ENCODE assay signal across 26 mouse cellular contexts in genomic region chr11:58930254-58930653, GRCm38 (mm10). TPM values are rescaled to one million over a fixed set of nuclear protein-coding genes. Genes with fewer than 3 reads are reported as not detected.
DNase-seq lines count a peak whose midpoint lies in the region; ATAC-seq and TF ChIP-seq lines count a peak whose summit lies in the region.
"Had no signal": no experiment of that assay in that cellular context is flagged by ENCODE, and none has a peak within 500 bp of the region (broad histone marks: within the 10 kb centered on the region; RNA-seq: fewer than 3 reads in every experiment).

No protein-coding gene starts in this region.

- no peak for TF ChIP-seq EP300 in stomach, postnatal 0 days (optimal IDR thresholded peaks at IDR 0.05)

- peaks cover 56% of the 10 kb centered on the region for H3K4me1 ChIP-seq in liver, embryonic 12.5 days
- H3K4me1 ChIP-seq in liver, embryonic 16.5 days (ENCODE audit: control insufficient read depth, low read depth, low read length), result peaks cover 37% of the 10 kb centered on the region
- no peaks in the 10 kb centered on the region for H3K4me1 ChIP-seq in stomach, postnatal 0 days (replicated peaks; ENCODE audit: control insufficient read depth, insufficient read depth)

- H3K4me2 ChIP-seq in liver, embryonic 12.5 days, result peak overlapping the region; percentile 16
- H3K4me2 ChIP-seq in liver, embryonic 16.5 days (ENCODE audit: low read depth, low read length), result no peak overlapping the region; the same call in 1 of the 2 replicates
- no peak overlapping the region for H3K4me2 ChIP-seq in stomach, postnatal 0 days (replicated peaks; ENCODE audit: low read depth)
- H3K4me2 ChIP-seq: embryonic facial prominence, embryonic 15.5 days; forebrain, embryonic 12.5 days; heart, embryonic 11.5 days; heart, embryonic 15.5 days; hindbrain, embryonic 13.5 days had no signal

- no peak for TF ChIP-seq CTCF in stomach, postnatal 0 days (IDR thresholded peaks at IDR 0.05; ENCODE audit: low read depth)

- 0 out of 2 replicates have a peak overlapping the region, but pooled peaks have one; percentile 23 for H3K9ac ChIP-seq in liver, embryonic 12.5 days
- 0 out of 2 replicates have a peak overlapping the region, but pooled peaks have one; percentile 19 for H3K9ac ChIP-seq in liver, embryonic 16.5 days (ENCODE audit: low read depth, low read length)
- H3K9ac ChIP-seq in stomach, postnatal 0 days (ENCODE audit: low read length), result no peak overlapping the region
- H3K9ac ChIP-seq: embryonic facial prominence, embryonic 15.5 days; forebrain, embryonic 12.5 days; heart, embryonic 15.5 days; hindbrain, embryonic 13.5 days had no signal

- no peaks in the 10 kb centered on the region for H3K9me3 ChIP-seq in liver, embryonic 12.5 days (replicated peaks)
- no peaks in the 10 kb centered on the region for H3K9me3 ChIP-seq in liver, embryonic 16.5 days (replicated peaks; ENCODE audit: control insufficient read depth, low read length)
- H3K9me3 ChIP-seq in stomach, postnatal 0 days (ENCODE audit: control insufficient read depth, low read length), result no peaks in the 10 kb centered on the region
- H3K9me3 ChIP-seq: embryonic facial prominence, embryonic 15.5 days; forebrain, embryonic 12.5 days; G1E; heart, embryonic 15.5 days; hindbrain, embryonic 13.5 days had no signal

- H3K4me3 ChIP-seq in liver, embryonic 12.5 days, result no peak overlapping the region
- H3K4me3 ChIP-seq in liver, embryonic 16.5 days (ENCODE audit: low read depth, low read length), result no peak overlapping the region
- H3K4me3 ChIP-seq in stomach, postnatal 0 days (ENCODE audit: low read depth, low read length), result no peak overlapping the region
- H3K4me3 ChIP-seq: embryonic facial prominence, embryonic 15.5 days; forebrain, embryonic 12.5 days; heart, adult 2 months; heart, embryonic 15.5 days; hindbrain, embryonic 13.5 days had no signal

- peaks cover 46% of the 10 kb centered on the region for H3K36me3 ChIP-seq in liver, embryonic 12.5 days
- peaks cover 19% of the 10 kb centered on the region for H3K36me3 ChIP-seq in liver, embryonic 16.5 days (ENCODE audit: control insufficient read depth, insufficient read depth)
- H3K36me3 ChIP-seq in stomach, postnatal 0 days (ENCODE audit: control insufficient read depth, insufficient read depth, low read length), result peaks cover 13% of the 10 kb centered on the region; the same call in 1 of the 2 replicates

- peak; percentile 53 for ATAC-seq in erythroid progenitor cell, adult 5-6 weeks (replicated peaks; ENCODE audit: low FRiP score, poor library complexity, severe bottlenecking)
- ATAC-seq in liver, embryonic 12.5 days, result peak; percentile 68
- peak; percentile 53 for ATAC-seq in liver, embryonic 16.5 days (ENCODE audit: low read depth)
- ATAC-seq in activated CD4-positive, CD25-positive, alpha-beta regulatory T cell, adult 4 months, result no peak
- ATAC-seq in stomach, postnatal 0 days (ENCODE audit: low FRiP score, low TSS enrichment), result no peak
- ATAC-seq: forebrain, embryonic 16.5 days had no signal

- peak; percentile 40 for DNase-seq in c-Kit-positive CD71-positive TER-119-negative erythroid progenitor cells, embryonic 14.5 days (ENCODE audit: low read depth)
- no peak for DNase-seq in natural killer cell, adult 2 months (ENCODE audit: low spot score in 2 of 2)
- DNase-seq in layer of hippocampus, adult 9-10 months (ENCODE audit: low spot score), result no peak
- DNase-seq in stomach, postnatal 0 days (ENCODE audit: low spot score), result no peak
- DNase-seq: adrenal gland, postnatal 25 days; cerebellum, adult 2 months; cerebellum, postnatal 10 days; embryo, embryonic 11 days; gastrocnemius, postnatal 14 days; heart, adult 2 months; heart, postnatal 14 days had no signal

- 24% methylated on average over 3 of the region's 3 CpGs for WGBS in liver, embryonic 12.5 days (ENCODE audit: insufficient replicate concordance)
- WGBS in liver, embryonic 16.5 days (ENCODE audit: insufficient replicate concordance), result 27% methylated on average over 3 of the region's 3 CpGs
- WGBS in stomach, postnatal 0 days, result 84% methylated on average over 3 of the region's 3 CpGs

- peak overlapping the region; percentile 92 for H3K27ac ChIP-seq in liver, embryonic 12.5 days
- H3K27ac ChIP-seq in liver, embryonic 16.5 days (ENCODE audit: low read length), result peak overlapping the region; percentile 63
- no peak overlapping the region for H3K27ac ChIP-seq in stomach, postnatal 0 days (replicated peaks)
- H3K27ac ChIP-seq: embryonic facial prominence, embryonic 15.5 days; forebrain, embryonic 12.5 days; heart, adult 2 months; heart, embryonic 15.5 days; hindbrain, embryonic 13.5 days had no signal

- no peaks in the 10 kb centered on the region for H3K27me3 ChIP-seq in liver, embryonic 12.5 days (replicated peaks)
- H3K27me3 ChIP-seq in liver, embryonic 16.5 days (ENCODE audit: control insufficient read depth, insufficient read depth, low read depth, low read length), result no peaks in the 10 kb centered on the region
- no peaks in the 10 kb centered on the region for H3K27me3 ChIP-seq in stomach, postnatal 0 days (ENCODE audit: control insufficient read depth, insufficient read depth, low read length)
- H3K27me3 ChIP-seq: embryonic facial prominence, embryonic 15.5 days; forebrain, embryonic 12.5 days; heart, embryonic 15.5 days; hindbrain, embryonic 13.5 days had no signal

RNA-seq across cellular contexts. Expression of gene Rnf187, which starts 8.5 kb away (rescaled TPM):
- total RNA-seq in erythroid progenitor cell, adult 5-6 weeks (2015; ENCODE audit: low replicate concordance), result 104 and 109 TPM in 2 replicates
- total RNA-seq in erythroid progenitor cell, adult 5-6 weeks (2017; ENCODE audit: low replicate concordance), result 104 and 117 TPM in 2 replicates
- polyA plus RNA-seq in liver, embryonic 12.5 days (2016; fragmentation: Nextera tagmentation; extraction: Ambion mirVana), result 200 and 207 TPM in 2 replicates
- 74.5 and 81.7 TPM in 2 replicates for polyA plus RNA-seq in liver, embryonic 16.5 days (2015; fragmentation: Nextera tagmentation; extraction: Ambion mirVana)
- 10 to 100 TPM; 11.4 to 17.9 TPM for polyA plus RNA-seq in activated CD4-positive, CD25-positive, alpha-beta regulatory T cell, adult 4 months (2017; shearing (Covaris generic))
- 136 and 140 TPM in 2 replicates for polyA plus RNA-seq in stomach, postnatal 0 days (2015; fragmentation: Nextera tagmentation; extraction: Ambion mirVana)

RNA-seq across cellular contexts. Expression of gene Btnl10, which starts 12.5 kb away (rescaled TPM):
- 407 and 422 TPM in 2 replicates for total RNA-seq in erythroid progenitor cell, adult 5-6 weeks (2015; ENCODE audit: low replicate concordance)
- 484 and 553 TPM in 2 replicates for total RNA-seq in erythroid progenitor cell, adult 5-6 weeks (2017; ENCODE audit: low replicate concordance)
- 9.5 and 10.9 TPM in 2 replicates for polyA plus RNA-seq in liver, embryonic 12.5 days (2016; fragmentation: Nextera tagmentation; extraction: Ambion mirVana)
- polyA plus RNA-seq in liver, embryonic 16.5 days (2015; fragmentation: Nextera tagmentation; extraction: Ambion mirVana), result 14.1 and 14.3 TPM in 2 replicates
- polyA plus RNA-seq in activated CD4-positive, CD25-positive, alpha-beta regulatory T cell, adult 4 months (2017; shearing (Covaris generic)), result not detected
- polyA plus RNA-seq in stomach, postnatal 0 days (2015; fragmentation: Nextera tagmentation; extraction: Ambion mirVana), result 0.04 TPM in 1 of 2 replicates, not detected in the other
- total RNA-seq: adrenal gland, adult 18-20 months; adrenal gland, postnatal 25 days; gastrocnemius, adult 18-20 months; gastrocnemius, postnatal 14 days; heart, adult 2 months; heart, postnatal 14 days had no signal
- polyA plus RNA-seq: cerebellum, adult 2 months; embryonic facial prominence, embryonic 15.5 days; forebrain, embryonic 16.5 days; G1E; heart, embryonic 15.5 days; hindbrain, embryonic 13.5 days had no signal

RNA-seq across cellular contexts. Expression of gene Hist3h2ba, which starts 18.5 kb away (rescaled TPM):
- total RNA-seq in erythroid progenitor cell, adult 5-6 weeks (2015; ENCODE audit: low replicate concordance), result 265 and 290 TPM in 2 replicates
- 136 and 409 TPM in 2 replicates for total RNA-seq in erythroid progenitor cell, adult 5-6 weeks (2017; ENCODE audit: low replicate concordance)
- 5.3 and 5.7 TPM in 2 replicates for polyA plus RNA-seq in liver, embryonic 12.5 days (2016; fragmentation: Nextera tagmentation; extraction: Ambion mirVana)
- 17.9 and 22.4 TPM in 2 replicates for polyA plus RNA-seq in liver, embryonic 16.5 days (2015; fragmentation: Nextera tagmentation; extraction: Ambion mirVana)
- polyA plus RNA-seq in activated CD4-positive, CD25-positive, alpha-beta regulatory T cell, adult 4 months (2017; shearing (Covaris generic)), result 1 to 10 TPM; 1.8 to 4.2 TPM
- polyA plus RNA-seq in stomach, postnatal 0 days (2015; fragmentation: Nextera tagmentation; extraction: Ambion mirVana), result 7.5 and 8.9 TPM in 2 replicates
- polyA plus RNA-seq: G1E had no signal

RNA-seq across cellular contexts. Expression of gene Hist3h2a, which starts 24.2 kb away (rescaled TPM):
- total RNA-seq in erythroid progenitor cell, adult 5-6 weeks (2015; ENCODE audit: low replicate concordance), result 186 and 192 TPM in 2 replicates
- 1,299 and 1,489 TPM in 2 replicates for total RNA-seq in erythroid progenitor cell, adult 5-6 weeks (2017; ENCODE audit: low replicate concordance)
- polyA plus RNA-seq in liver, embryonic 12.5 days (2016; fragmentation: Nextera tagmentation; extraction: Ambion mirVana), result 14.3 and 16.9 TPM in 2 replicates
- 21.2 and 24.4 TPM in 2 replicates for polyA plus RNA-seq in liver, embryonic 16.5 days (2015; fragmentation: Nextera tagmentation; extraction: Ambion mirVana)
- 1 to 10 TPM; 3.5 to 5.4 TPM for polyA plus RNA-seq in activated CD4-positive, CD25-positive, alpha-beta regulatory T cell, adult 4 months (2017; shearing (Covaris generic))
- polyA plus RNA-seq in stomach, postnatal 0 days (2015; fragmentation: Nextera tagmentation; extraction: Ambion mirVana), result 18.7 and 19.1 TPM in 2 replicates

RNA-seq across cellular contexts. Expression of gene Trim17, which starts 24.2 kb away (rescaled TPM):
- 0.36 and 0.84 TPM in 2 replicates for total RNA-seq in erythroid progenitor cell, adult 5-6 weeks (2015; ENCODE audit: low replicate concordance)
- total RNA-seq in erythroid progenitor cell, adult 5-6 weeks (2017; ENCODE audit: low replicate concordance), result 1.2 TPM in 2 replicates
- polyA plus RNA-seq in liver, embryonic 12.5 days (2016; fragmentation: Nextera tagmentation; extraction: Ambion mirVana), result 0.07 and 0.13 TPM in 2 replicates
- polyA plus RNA-seq in liver, embryonic 16.5 days (2015; fragmentation: Nextera tagmentation; extraction: Ambion mirVana), result 0.15 and 0.19 TPM in 2 replicates
- under 1 TPM; 0.17 to 0.20 TPM for polyA plus RNA-seq in activated CD4-positive, CD25-positive, alpha-beta regulatory T cell, adult 4 months (2017; shearing (Covaris generic))
- polyA plus RNA-seq in stomach, postnatal 0 days (2015; fragmentation: Nextera tagmentation; extraction: Ambion mirVana), result 0.05 and 0.08 TPM in 2 replicates
- total RNA-seq: common myeloid progenitor, adult 5-6 weeks; hematopoietic stem cell, adult 5-6 weeks had no signal

Comparison
In these comparisons a context has a peak if more than half of its experiments do, and no peak if none do; other contexts are left out.
1. ATAC-seq: peak in erythroid progenitor cell, adult 5-6 weeks (single experiment), liver, embryonic 12.5 days (single experiment) and liver, embryonic 16.5 days (single experiment); none in activated CD4-positive, CD25-positive, alpha-beta regulatory T cell, adult 4 months (single experiment) and stomach, postnatal 0 days (single experiment).